Mouse (Mus musculus): ENCODE results near the gene Il4. TPM values are rescaled to one million over a fixed set of nuclear protein-coding genes. Genes with fewer than 3 reads are reported as not detected.

The Il4 gene
- 1.1 and 1.2 TPM in 2 replicates for polyA plus RNA-seq (2014; fragmentation: Nextera tagmentation; extraction: Ambion mirVana)

DNA sequence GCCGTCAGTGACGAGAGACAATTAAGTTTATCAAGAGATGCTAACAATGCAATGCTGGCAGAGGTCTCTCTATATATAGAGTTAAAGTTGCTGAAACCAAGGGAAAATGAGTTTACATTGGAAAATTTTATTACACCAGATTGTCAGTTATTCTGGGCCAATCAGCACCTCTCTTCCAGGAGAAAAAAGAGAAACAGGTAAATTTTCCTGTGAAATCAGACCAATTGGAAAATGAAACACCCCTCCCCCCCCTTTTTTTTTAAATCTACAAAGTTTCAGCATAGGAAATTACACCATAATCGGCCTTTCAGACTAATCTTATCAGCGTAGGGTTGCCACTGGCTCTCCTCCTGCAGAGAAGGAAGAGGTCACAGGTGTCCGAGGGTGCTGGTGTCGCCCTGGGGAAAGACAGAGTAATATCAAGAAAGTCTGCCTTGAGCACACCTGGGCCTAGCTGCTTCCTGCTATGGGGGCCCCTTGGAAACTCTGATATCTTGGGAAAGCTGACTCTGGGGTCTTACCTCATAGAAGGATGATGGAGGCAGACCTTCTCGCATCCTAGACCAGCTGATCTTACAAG, at the start of gene Il4:
TSS of gene Il4 (minus strand) at position 51 of the 580 bp plus-strand sequence.
- no peaks in the 10 kb centered on the region for H3K4me1 ChIP-seq (replicated peaks; ENCODE audit: control insufficient read depth, insufficient read depth, low read length)
- no peak within 1 kb of the TSS for H3K9ac ChIP-seq (ENCODE audit: low read length)
- no peak within 1 kb of the TSS for H3K4me2 ChIP-seq (ENCODE audit: low read length)
- DNase-seq (ENCODE audit: low spot score): no peak
- no peak within 1 kb of the TSS for H3K27ac ChIP-seq (ENCODE audit: low read depth)
- H3K36me3 ChIP-seq (ENCODE audit: control insufficient read depth, insufficient read depth, low read length): no peaks in the 10 kb centered on the region
- H3K27me3 ChIP-seq (replicated peaks; ENCODE audit: control insufficient read depth, insufficient read depth, low read length): no peaks in the 10 kb centered on the region
- H3K9me3 ChIP-seq (ENCODE audit: control insufficient read depth, low read length): no peaks in the 10 kb centered on the region
- WGBS: 82% methylated on average over 7 of the region's 7 CpGs
- H3K4me3 ChIP-seq (ENCODE audit: low read depth, low read length): no peak within 1 kb of the TSS
- ATAC-seq (replicated peaks; ENCODE audit: low FRiP score, low TSS enrichment, low read depth): no peak

GRCm38 (mm10) chr11:53664091-53664490, 45.6 kb upstream of the Il4 start:
- no peak overlapping the region for H3K9ac ChIP-seq (ENCODE audit: low read length)

GRCm38 (mm10) chr11:53662794-53663674, 44.6 kb upstream of the Il4 start:
- no peak for ATAC-seq (replicated peaks; ENCODE audit: low FRiP score, low TSS enrichment, low read depth)
- Histone ChIP-seq H3K4me3 (ENCODE audit: low read depth, low read length) (no peak overlapping the region), H3K9ac (ENCODE audit: low read length) (no peak overlapping the region), H3K27ac (ENCODE audit: low read depth) (no peak overlapping the region), H3K4me1 (replicated peaks; ENCODE audit: control insufficient read depth, insufficient read depth, low read length) (no peaks in the 10 kb centered on the region), H3K27me3 (replicated peaks; ENCODE audit: control insufficient read depth, insufficient read depth, low read length) (no peaks in the 10 kb centered on the region), H3K36me3 (ENCODE audit: control insufficient read depth, insufficient read depth, low read length) (peaks cover 29% of the 10 kb centered on the region), H3K9me3 (ENCODE audit: control insufficient read depth, low read length) (no peaks in the 10 kb centered on the region), H3K4me2 (ENCODE audit: low read length) (no peak overlapping the region)
- DNase-seq (ENCODE audit: low spot score): no peak
- 71% methylated on average over 14 of the region's 14 CpGs for WGBS

More at GRCm38 (mm10) chr11:53664091-53664490, 45.6 kb upstream of the Il4 start:
- Histone ChIP-seq H3K27me3 (replicated peaks; ENCODE audit: control insufficient read depth, insufficient read depth, low read length) (no peaks in the 10 kb centered on the region), H3K27ac (ENCODE audit: low read depth) (no peak overlapping the region), H3K4me2 (ENCODE audit: low read length) (no peak overlapping the region), H3K4me3 (ENCODE audit: low read depth, low read length) (no peak overlapping the region), H3K4me1 (replicated peaks; ENCODE audit: control insufficient read depth, insufficient read depth, low read length) (no peaks in the 10 kb centered on the region), H3K9me3 (ENCODE audit: control insufficient read depth, low read length) (no peaks in the 10 kb centered on the region), H3K36me3 (ENCODE audit: control insufficient read depth, insufficient read depth, low read length) (peaks cover 37% of the 10 kb centered on the region)
- WGBS: 80% methylated on average over 5 of the region's 5 CpGs
- DNase-seq (ENCODE audit: low spot score) (no peak), ATAC-seq (replicated peaks; ENCODE audit: low FRiP score, low TSS enrichment, low read depth) (no peak)

DNA sequence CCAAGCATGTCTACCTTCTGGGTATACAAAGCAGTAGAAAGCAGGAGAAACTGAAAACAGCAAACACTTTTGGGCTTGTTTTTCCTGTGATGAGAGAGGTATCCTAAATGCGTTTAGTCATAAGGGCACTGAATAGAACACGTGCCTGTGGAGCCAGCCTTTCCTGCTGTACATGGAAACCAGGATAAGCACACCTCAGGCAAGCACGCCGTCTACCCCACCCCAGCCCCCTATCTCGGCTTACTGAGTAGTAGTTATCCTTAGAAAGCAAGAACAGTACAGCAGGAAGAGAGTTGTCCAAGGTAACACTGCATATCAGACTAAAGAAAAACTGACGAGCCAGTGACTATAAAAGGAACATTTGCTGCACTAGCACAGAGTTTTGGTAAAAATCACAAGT, 39.4 kb upstream of the Il4 start:
- ATAC-seq (replicated peaks; ENCODE audit: low FRiP score, low TSS enrichment, low read depth) (no peak), DNase-seq (ENCODE audit: low spot score) (no peak)
- Histone ChIP-seq H3K36me3 (ENCODE audit: control insufficient read depth, insufficient read depth, low read length) (peaks cover 23% of the 10 kb centered on the region), H3K9ac (ENCODE audit: low read length) (no peak overlapping the region), H3K4me3 (ENCODE audit: low read depth, low read length) (no peak overlapping the region), H3K27ac (ENCODE audit: low read depth) (no peak overlapping the region), H3K4me2 (ENCODE audit: low read length) (no peak overlapping the region), H3K27me3 (replicated peaks; ENCODE audit: control insufficient read depth, insufficient read depth, low read length) (no peaks in the 10 kb centered on the region), H3K9me3 (ENCODE audit: control insufficient read depth, low read length) (no peaks in the 10 kb centered on the region), H3K4me1 (replicated peaks; ENCODE audit: control insufficient read depth, insufficient read depth, low read length) (no peaks in the 10 kb centered on the region)
- 85% methylated on average over 6 of the region's 6 CpGs for WGBS

DNA sequence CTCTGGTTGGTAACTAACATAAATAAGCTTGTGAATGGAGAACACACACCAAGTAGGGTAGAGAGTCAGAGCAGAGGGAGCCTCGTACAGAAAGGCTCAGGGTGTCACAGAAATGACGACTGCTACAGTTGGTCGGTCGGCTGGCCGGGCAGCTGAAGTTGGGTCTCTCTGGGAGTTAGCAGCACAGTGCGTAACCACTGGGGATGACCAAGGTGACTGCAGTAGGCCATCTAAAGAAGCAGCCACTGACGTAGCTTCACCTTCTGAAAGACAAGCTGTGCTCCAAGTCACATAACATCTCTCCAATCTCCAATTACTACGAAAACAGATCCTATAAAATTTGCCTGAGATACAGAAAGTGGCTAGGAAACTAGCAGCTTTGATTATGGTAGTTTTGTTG, 38.9 kb upstream of the Il4 start:
- WGBS: 88% methylated on average over 8 of the region's 8 CpGs
- H3K4me2 ChIP-seq (ENCODE audit: low read length): no peak overlapping the region
- no peaks in the 10 kb centered on the region for H3K9me3 ChIP-seq (ENCODE audit: control insufficient read depth, low read length)
- H3K4me1 ChIP-seq (replicated peaks; ENCODE audit: control insufficient read depth, insufficient read depth, low read length): no peaks in the 10 kb centered on the region
- no peak for DNase-seq (ENCODE audit: low spot score)
- H3K27me3 ChIP-seq (replicated peaks; ENCODE audit: control insufficient read depth, insufficient read depth, low read length): no peaks in the 10 kb centered on the region
- no peak overlapping the region for H3K27ac ChIP-seq (ENCODE audit: low read depth)
- no peak for ATAC-seq (replicated peaks; ENCODE audit: low FRiP score, low TSS enrichment, low read depth)
- H3K36me3 ChIP-seq (ENCODE audit: control insufficient read depth, insufficient read depth, low read length): peaks cover 25% of the 10 kb centered on the region
- no peak overlapping the region for H3K9ac ChIP-seq (ENCODE audit: low read length)
- no peak overlapping the region for H3K4me3 ChIP-seq (ENCODE audit: low read depth, low read length)

GRCm38 (mm10) chr11:53656558-53657202, 38.2 kb upstream of the Il4 start:
- H3K27me3 ChIP-seq (replicated peaks; ENCODE audit: control insufficient read depth, insufficient read depth, low read length): no peaks in the 10 kb centered on the region
- no peak for DNase-seq (ENCODE audit: low spot score)
- peaks cover 30% of the 10 kb centered on the region for H3K36me3 ChIP-seq (ENCODE audit: control insufficient read depth, insufficient read depth, low read length)
- no peak overlapping the region for H3K4me3 ChIP-seq (ENCODE audit: low read depth, low read length)
- no peak overlapping the region for H3K4me2 ChIP-seq (ENCODE audit: low read length)
- H3K9me3 ChIP-seq (ENCODE audit: control insufficient read depth, low read length): no peaks in the 10 kb centered on the region
- no peak overlapping the region for H3K9ac ChIP-seq (ENCODE audit: low read length)
- H3K27ac ChIP-seq (ENCODE audit: low read depth): no peak overlapping the region
- no peak for ATAC-seq (replicated peaks; ENCODE audit: low FRiP score, low TSS enrichment, low read depth)
- no peaks in the 10 kb centered on the region for H3K4me1 ChIP-seq (replicated peaks; ENCODE audit: control insufficient read depth, insufficient read depth, low read length)
- 81% methylated on average over 9 of the region's 9 CpGs for WGBS

- no peaks in the 10 kb centered on the region for H3K9me3 ChIP-seq (ENCODE audit: control insufficient read depth, low read length)
- no peak overlapping the region for H3K4me3 ChIP-seq (ENCODE audit: low read depth, low read length)
- DNase-seq (ENCODE audit: low spot score): no peak
- H3K27ac ChIP-seq (ENCODE audit: low read depth): no peak overlapping the region
- no peak overlapping the region for H3K9ac ChIP-seq (ENCODE audit: low read length)
- H3K4me1 ChIP-seq (replicated peaks; ENCODE audit: control insufficient read depth, insufficient read depth, low read length): no peaks in the 10 kb centered on the region
- 73% methylated on average over 5 of the region's 5 CpGs for WGBS
- no peak overlapping the region for H3K4me2 ChIP-seq (ENCODE audit: low read length)
- ATAC-seq (replicated peaks; ENCODE audit: low FRiP score, low TSS enrichment, low read depth): no peak
- H3K27me3 ChIP-seq (replicated peaks; ENCODE audit: control insufficient read depth, insufficient read depth, low read length): no peaks in the 10 kb centered on the region
- H3K36me3 ChIP-seq (ENCODE audit: control insufficient read depth, insufficient read depth, low read length): peaks cover 46% of the 10 kb centered on the region
Measured at GRCm38 (mm10) chr11:53655043-53655442, 36.6 kb upstream of the Il4 start.

DNA sequence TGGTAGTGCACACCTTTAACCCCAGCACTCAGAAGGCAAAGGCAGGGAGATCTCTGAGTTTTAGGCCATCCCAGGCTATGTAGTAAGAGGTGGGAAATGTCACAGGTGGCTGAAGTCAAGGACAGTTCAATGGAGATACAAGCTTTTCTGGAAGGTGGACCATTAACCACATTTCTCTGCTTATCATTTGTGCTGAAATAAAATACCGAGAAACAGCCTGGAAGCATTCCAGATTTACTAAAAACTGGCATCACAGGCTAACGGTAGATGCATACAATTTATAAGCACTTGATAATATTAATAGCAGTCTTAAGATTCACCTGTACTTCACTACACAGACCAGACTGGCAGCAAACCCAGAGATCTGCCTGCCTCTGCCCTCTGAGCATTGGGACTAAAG, 34.0 kb upstream of the Il4 start:
- Histone ChIP-seq H3K27ac (ENCODE audit: low read depth) (no peak overlapping the region), H3K27me3 (replicated peaks; ENCODE audit: control insufficient read depth, insufficient read depth, low read length) (no peaks in the 10 kb centered on the region), H3K4me1 (replicated peaks; ENCODE audit: control insufficient read depth, insufficient read depth, low read length) (no peaks in the 10 kb centered on the region), H3K4me2 (ENCODE audit: low read length) (no peak overlapping the region), H3K4me3 (ENCODE audit: low read depth, low read length) (no peak overlapping the region), H3K9ac (ENCODE audit: low read length) (no peak overlapping the region), H3K9me3 (ENCODE audit: control insufficient read depth, low read length) (no peaks in the 10 kb centered on the region), H3K36me3 (ENCODE audit: control insufficient read depth, insufficient read depth, low read length) (peaks cover 52% of the 10 kb centered on the region)
- WGBS: 96% methylated on average over 2 of the region's 2 CpGs
- ATAC-seq (replicated peaks; ENCODE audit: low FRiP score, low TSS enrichment, low read depth) (no peak), DNase-seq (ENCODE audit: low spot score) (no peak)
